Mouse (Mus musculus) forebrain, embryonic 10.5 days (tissue): Measurements from ENCODE around the gene B3galt1. TPM values are rescaled to one million over a fixed set of nuclear protein-coding genes. Genes with fewer than 3 reads are reported as not detected.

Experiments
- DNase-seq: peaks from one replicate; pipeline ENCODE4 v3.0.0-alpha.2; 2017; ENCODE audit warnings: low spot score; ENCODE audit errors: extremely low spot score
- H3K27ac ChIP-seq: fragments of 300-500 bp; sonication (generic); 2 replicates; pipeline ENCODE4 v1.5.1; 2016; ENCODE audit warnings: mild to moderate bottlenecking
- H3K27me3 ChIP-seq: fragments of 300-500 bp; sonication (generic); 2 replicates; pipeline ENCODE4 v1.6.1; 2016; ENCODE audit warnings: mild to moderate bottlenecking; ENCODE audit not compliant: poor library complexity, severe bottlenecking
- H3K36me3 ChIP-seq: fragments of 300-500 bp; sonication (generic); replicated peaks from 2 replicates; pipeline ENCODE4 v1.6.1; 2016; ENCODE audit warnings: mild to moderate bottlenecking, moderate library complexity
- H3K4me1 ChIP-seq: fragments of 300-500 bp; sonication (generic); 2 replicates; pipeline ENCODE4 v1.6.1; 2016
- H3K4me3 ChIP-seq: fragments of 300-500 bp; sonication (generic); 2 replicates; pipeline ENCODE4 v1.5.1; 2016; ENCODE audit warnings: mild to moderate bottlenecking, moderate library complexity
- H3K9me3 ChIP-seq: fragments of 300-500 bp; sonication (generic); 2 replicates; pipeline ENCODE4 v1.6.1; 2016; ENCODE audit warnings: mild to moderate bottlenecking, moderate library complexity
- WGBS: fragments of 180-500 bp; shearing (Covaris S2); methylation state at CpG from one replicate; pipeline ENCODE4 v1.1.7; 2016; 5-methylcytosine and 5-hydroxymethylcytosine counted together
- polyA plus RNA-seq: library from polyadenylated mRNA; unstranded; fragments of >200 nt; fragmentation: Nextera tagmentation; extraction: Ambion mirVana; gene quantifications from 2 replicates; pipeline ENCODE4 v1.2.1, GENCODE M21; 2016

B3galt1 gene
- polyA plus RNA-seq, 1 experiment from 2014 or later, result 7.4 TPM

DNA sequence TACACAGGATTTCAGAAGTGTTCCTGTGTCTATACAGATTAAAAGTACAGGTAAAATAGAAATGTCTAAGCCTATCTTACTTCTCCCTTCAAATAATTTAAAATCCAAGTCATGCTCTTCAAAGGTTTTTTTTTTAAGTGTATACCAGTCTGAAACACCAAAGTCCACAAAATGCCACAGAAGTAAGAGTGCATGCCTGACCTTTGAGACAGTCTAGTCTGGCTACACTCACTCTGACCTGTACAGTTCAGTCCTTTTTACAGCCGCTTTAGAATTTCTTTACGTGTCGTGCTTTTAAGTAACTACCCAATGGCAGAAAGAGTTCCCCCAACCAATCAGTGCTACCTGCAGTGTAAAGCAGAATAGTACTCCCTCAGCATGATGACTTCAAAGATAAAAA lies 314.2 kb downstream of the B3galt1 start:
- no peaks in the 10 kb centered on the region for H3K4me1 ChIP-seq
- DNase-seq, result no peak
- no peaks in the 10 kb centered on the region for H3K36me3 ChIP-seq
- no peak overlapping the region for H3K27ac ChIP-seq
- H3K27me3 ChIP-seq, result no peaks in the 10 kb centered on the region
- 88% methylated on average over 3 of the region's 3 CpGs for WGBS
- no peak overlapping the region for H3K4me3 ChIP-seq
- H3K9me3 ChIP-seq, result no peaks in the 10 kb centered on the region

- 77% methylated on average over 1 of the region's 1 CpGs for WGBS
- H3K27ac ChIP-seq, result no peak overlapping the region
- H3K4me3 ChIP-seq, result no peak overlapping the region
- no peaks in the 10 kb centered on the region for H3K27me3 ChIP-seq
- H3K4me1 ChIP-seq, result no peaks in the 10 kb centered on the region
- no peaks in the 10 kb centered on the region for H3K36me3 ChIP-seq
- DNase-seq, result no peak
- H3K9me3 ChIP-seq, result no peaks in the 10 kb centered on the region
Measured at GRCm38 (mm10) chr2:67881713-67882281, 316.1 kb downstream of the B3galt1 start.

DNA sequence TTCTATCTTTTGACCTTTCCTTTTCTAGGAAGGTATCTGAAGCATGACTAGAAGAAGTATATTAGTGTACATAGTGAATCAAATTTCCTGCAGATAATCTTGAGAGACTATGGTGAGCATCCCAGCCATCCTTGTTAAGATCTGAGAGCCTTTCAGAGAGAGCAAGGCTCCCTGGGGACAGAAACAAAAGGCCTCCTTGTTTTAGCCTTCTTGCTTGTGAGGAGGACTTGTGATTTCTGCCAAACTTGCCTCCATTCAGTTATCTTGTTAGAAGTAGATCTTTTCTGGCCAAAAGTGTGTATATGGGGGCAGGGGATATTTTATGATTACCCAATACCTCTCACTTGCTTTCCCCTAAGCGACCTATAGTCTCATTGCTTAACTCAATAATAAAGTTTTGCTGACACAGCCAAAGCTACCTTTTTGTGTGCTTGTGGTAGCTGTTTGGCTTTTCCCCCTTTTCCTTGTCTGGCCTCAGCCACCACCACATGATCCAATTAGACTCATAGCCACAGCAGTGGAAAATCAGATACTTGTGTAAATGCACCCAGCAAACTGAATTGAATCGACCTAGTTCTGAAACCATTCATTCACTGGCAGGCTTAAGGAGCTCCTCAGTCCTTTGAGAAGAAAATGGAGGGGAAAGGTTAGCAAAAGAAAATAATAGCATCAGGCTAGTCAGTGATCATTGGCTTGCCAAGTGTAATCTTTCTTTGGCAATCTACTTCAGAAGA lies 332.5 kb downstream of the B3galt1 start:
- Histone ChIP-seq H3K36me3 (no peaks in the 10 kb centered on the region), H3K4me1 (peaks cover 41% of the 10 kb centered on the region), H3K27me3 (peaks cover 9% of the 10 kb centered on the region; the same call in 1 of the 2 replicates), H3K27ac (no peak overlapping the region), H3K9me3 (no peaks in the 10 kb centered on the region), H3K4me3 (no peak overlapping the region)
- no peak for DNase-seq
- WGBS, result 30% methylated on average over 2 of the region's 2 CpGs

DNA sequence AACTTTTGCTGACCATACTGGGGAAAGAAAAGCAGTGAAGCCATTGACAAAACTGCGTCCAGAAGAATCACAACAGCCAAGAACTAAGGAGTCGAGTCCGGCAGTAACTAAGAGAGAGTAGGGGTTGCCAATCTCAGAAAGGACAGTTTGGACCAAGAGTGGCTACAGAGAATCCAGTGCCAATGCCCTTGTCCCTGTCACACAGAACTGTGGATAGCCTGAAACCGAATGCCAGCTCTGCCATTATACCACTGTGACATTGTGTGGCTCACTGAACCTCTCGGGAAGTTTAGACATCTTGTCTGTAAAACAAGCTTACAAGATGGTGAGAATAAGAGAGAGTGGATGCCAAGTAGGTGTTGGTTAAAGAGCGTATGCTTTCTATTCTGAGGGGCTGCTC lies 335.9 kb downstream of the B3galt1 start:
- Histone ChIP-seq H3K4me3 (no peak overlapping the region), H3K27me3 (peaks cover 9% of the 10 kb centered on the region; the same call in 1 of the 2 replicates), H3K36me3 (no peaks in the 10 kb centered on the region), H3K4me1 (peaks cover 53% of the 10 kb centered on the region), H3K9me3 (no peaks in the 10 kb centered on the region), H3K27ac (no peak overlapping the region)
- WGBS, result 68% methylated on average over 6 of the region's 6 CpGs
- no peak for DNase-seq

GRCm38 (mm10) chr2:67902651-67903292 lies 337.1 kb downstream of the B3galt1 start:
- no peak for DNase-seq
- 87% methylated on average over 8 of the region's 8 CpGs for WGBS

GRCm38 (mm10) chr2:67903769-67904168 lies 338.1 kb downstream of the B3galt1 start:
- Histone ChIP-seq H3K4me3 (no peak overlapping the region), H3K4me1 (peaks cover 31% of the 10 kb centered on the region), H3K27me3 (peaks cover 9% of the 10 kb centered on the region; the same call in 1 of the 2 replicates), H3K9me3 (no peaks in the 10 kb centered on the region), H3K27ac (no peak overlapping the region), H3K36me3 (no peaks in the 10 kb centered on the region)
- DNase-seq, result no peak
- WGBS, result 34% methylated on average over 1 of the region's 1 CpGs

More at GRCm38 (mm10) chr2:67902651-67903292, 337.1 kb downstream of the B3galt1 start:
- Histone ChIP-seq H3K36me3 (no peaks in the 10 kb centered on the region), H3K27ac (no peak overlapping the region), H3K27me3 (peaks cover 9% of the 10 kb centered on the region; the same call in 1 of the 2 replicates), H3K4me1 (peaks cover 41% of the 10 kb centered on the region), H3K9me3 (no peaks in the 10 kb centered on the region), H3K4me3 (no peak overlapping the region)

DNA sequence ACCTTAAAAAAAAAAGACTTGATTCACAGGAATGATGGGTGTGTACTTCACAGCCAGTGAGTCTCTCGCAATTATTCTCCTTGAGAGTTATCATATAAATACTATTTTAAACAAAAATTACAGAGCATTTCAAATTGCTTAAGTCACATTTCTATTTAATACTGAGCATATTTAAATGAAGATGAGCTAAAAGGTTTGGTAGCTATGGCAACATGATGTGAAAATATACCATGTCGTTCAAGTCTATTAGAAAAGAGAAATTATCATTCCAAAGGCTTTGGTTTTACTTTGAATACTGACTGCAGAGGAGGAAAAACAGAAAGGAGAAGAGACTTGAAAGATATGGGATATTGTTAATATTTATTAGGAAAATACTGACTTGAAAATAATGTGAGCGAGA lies 366.3 kb downstream of the B3galt1 start:
- DNase-seq, result no peak
- Histone ChIP-seq H3K4me1 (no peaks in the 10 kb centered on the region), H3K27me3 (no peaks in the 10 kb centered on the region)

GRCm38 (mm10) chr2:67948408-67948807 lies 382.7 kb downstream of the B3galt1 start:
- Histone ChIP-seq H3K27me3 (no peaks in the 10 kb centered on the region), H3K4me1 (no peaks in the 10 kb centered on the region), H3K9me3 (no peaks in the 10 kb centered on the region), H3K36me3 (no peaks in the 10 kb centered on the region), H3K27ac (no peak overlapping the region), H3K4me3 (no peak overlapping the region)
- WGBS, result 90% methylated on average over 3 of the region's 3 CpGs
- no peak for DNase-seq

More for the DNA sequence above, 366.3 kb downstream of the B3galt1 start:
- Histone ChIP-seq H3K9me3 (no peaks in the 10 kb centered on the region), H3K36me3 (no peaks in the 10 kb centered on the region), H3K4me3 (no peak overlapping the region), H3K27ac (no peak overlapping the region)
- WGBS, result 91% methylated on average over 3 of the region's 3 CpGs

DNA sequence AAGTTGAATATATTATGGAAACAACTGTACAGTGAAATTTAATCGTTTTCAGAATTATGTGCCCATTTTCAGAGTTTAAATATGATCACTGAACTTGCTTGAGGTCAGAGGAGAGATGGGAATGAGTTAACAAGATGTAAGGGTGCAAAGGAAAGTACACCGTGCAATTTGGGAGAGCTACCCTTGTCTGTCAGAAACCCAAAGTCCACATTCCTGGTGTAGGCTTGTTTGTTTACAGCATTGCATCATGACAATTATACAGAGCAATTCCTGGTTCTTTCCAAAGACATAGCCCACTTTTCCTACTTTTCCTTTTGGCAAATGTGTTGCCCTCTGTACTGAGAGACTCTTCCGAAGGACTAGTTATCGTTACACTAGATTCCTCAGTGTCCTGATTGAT lies 390.5 kb downstream of the B3galt1 start:
- WGBS, result 80% methylated on average over 4 of the region's 4 CpGs

GRCm38 (mm10) chr2:67957561-67957960 lies 391.9 kb downstream of the B3galt1 start:
- Histone ChIP-seq H3K27me3 (no peaks in the 10 kb centered on the region), H3K9me3 (no peaks in the 10 kb centered on the region), H3K4me1 (0 out of 2 replicates have a peak, but pooled peaks cover 4% of the 10 kb centered on the region), H3K36me3 (no peaks in the 10 kb centered on the region), H3K27ac (no peak overlapping the region), H3K4me3 (no peak overlapping the region)
- no peak for DNase-seq
- WGBS, result 88% methylated on average over 2 of the region's 2 CpGs

More for the DNA sequence above, 390.5 kb downstream of the B3galt1 start:
- Histone ChIP-seq H3K9me3 (no peaks in the 10 kb centered on the region), H3K27me3 (no peaks in the 10 kb centered on the region), H3K36me3 (no peaks in the 10 kb centered on the region), H3K27ac (no peak overlapping the region), H3K4me1 (0 out of 2 replicates have a peak, but pooled peaks cover 4% of the 10 kb centered on the region), H3K4me3 (no peak overlapping the region)
- no peak for DNase-seq

DNA sequence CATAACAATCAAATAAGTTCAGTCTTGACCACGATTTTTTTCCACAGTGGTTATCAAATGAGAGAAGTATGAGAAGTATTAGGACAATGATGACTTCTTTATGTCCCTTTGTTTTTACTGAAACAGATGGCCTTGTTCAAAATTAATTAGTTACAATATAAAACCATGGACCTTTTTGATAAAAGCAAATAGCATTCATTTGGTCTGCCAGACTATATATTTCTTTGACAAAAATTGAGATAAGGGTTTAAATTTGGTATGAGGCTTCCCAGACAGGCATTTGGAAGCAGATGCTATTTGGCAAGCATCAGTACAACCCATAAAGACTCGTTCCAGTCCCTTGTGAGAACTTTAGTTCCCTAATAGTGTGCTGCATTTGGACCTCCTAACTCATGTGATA lies 395.0 kb downstream of the B3galt1 start:
- Histone ChIP-seq H3K36me3 (no peaks in the 10 kb centered on the region), H3K27me3 (no peaks in the 10 kb centered on the region), H3K4me1 (0 out of 2 replicates have a peak, but pooled peaks cover 4% of the 10 kb centered on the region), H3K27ac (no peak overlapping the region), H3K9me3 (no peaks in the 10 kb centered on the region), H3K4me3 (no peak overlapping the region)
- no peak for DNase-seq
- WGBS, result 78% methylated on average over 2 of the region's 2 CpGs

DNA sequence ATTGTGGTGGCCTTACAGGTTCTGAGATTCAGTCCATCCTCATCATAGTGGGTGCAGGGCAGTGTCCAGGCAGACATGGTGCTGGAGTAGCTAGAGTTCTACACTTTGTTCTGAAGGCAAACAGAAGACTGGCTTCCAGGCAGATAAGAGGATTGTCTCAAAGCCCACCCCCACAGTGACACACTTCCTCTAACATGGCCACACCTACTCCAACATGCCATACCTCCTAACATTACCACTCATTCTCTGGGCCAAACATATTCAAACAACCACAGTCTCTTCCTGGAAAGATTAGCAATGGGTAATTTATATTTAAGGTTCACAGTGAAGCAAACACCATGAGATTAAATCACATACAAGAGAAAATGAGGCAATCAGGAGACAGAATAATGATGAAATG lies 403.1 kb downstream of the B3galt1 start:
- no peak overlapping the region for H3K4me3 ChIP-seq
- no peaks in the 10 kb centered on the region for H3K36me3 ChIP-seq
- H3K27me3 ChIP-seq, result no peaks in the 10 kb centered on the region
- no peak for DNase-seq
- peaks cover 10% of the 10 kb centered on the region for H3K4me1 ChIP-seq
- H3K9me3 ChIP-seq, result no peaks in the 10 kb centered on the region
- no peak overlapping the region for H3K27ac ChIP-seq

GRCm38 (mm10) chr2:67971091-67971490 lies 405.4 kb downstream of the B3galt1 start:
- WGBS, result 77% methylated on average over 7 of the region's 7 CpGs
- no peaks in the 10 kb centered on the region for H3K36me3 ChIP-seq
- no peak for DNase-seq
- no peaks in the 10 kb centered on the region for H3K27me3 ChIP-seq
- H3K9me3 ChIP-seq, result no peaks in the 10 kb centered on the region
- H3K27ac ChIP-seq, result no peak overlapping the region
- peaks cover 10% of the 10 kb centered on the region for H3K4me1 ChIP-seq
- no peak overlapping the region for H3K4me3 ChIP-seq
